Mouse (Mus musculus) midbrain, embryonic 11.5 days (tissue): ENCODE data around the gene Galnt11. TPM values are rescaled to one million over a fixed set of nuclear protein-coding genes. Genes with fewer than 3 reads are reported as not detected.

Source experiments
- ATAC-seq: fragments of 200-750 bp; cut with Nextera tagmentation; 2 replicates; pipeline ENCODE4 v1.8.0; 2017; ENCODE audit warnings: moderate TSS enrichment, moderate library complexity; ENCODE audit not compliant: low FRiP score
- DNase-seq: peaks from one replicate; pipeline ENCODE4 v3.0.0; 2015; ENCODE audit warnings: low spot score; ENCODE audit errors: missing footprints
- H3K27ac ChIP-seq: fragments of 300-500 bp; sonication (generic); 2 replicates; pipeline ENCODE4 v1.5.1; 2014; ENCODE audit warnings: low read depth, low read length
- H3K27me3 ChIP-seq: fragments of 300-500 bp; sonication (generic); 2 replicates; pipeline ENCODE4 v1.6.1; 2014; ENCODE audit warnings: mild to moderate bottlenecking, low read length, moderate library complexity, mixed read lengths; ENCODE audit not compliant: control insufficient read depth, insufficient read depth
- H3K36me3 ChIP-seq: fragments of 300-500 bp; sonication (generic); 2 replicates; pipeline ENCODE4 v1.6.1; 2014; ENCODE audit warnings: mild to moderate bottlenecking, low read length, moderate library complexity, mixed read lengths; ENCODE audit not compliant: control insufficient read depth, insufficient read depth
- H3K4me1 ChIP-seq: fragments of 300-500 bp; sonication (generic); 2 replicates; pipeline ENCODE4 v1.6.1; 2014; ENCODE audit warnings: low read length; ENCODE audit not compliant: control insufficient read depth, insufficient read depth
- H3K4me2 ChIP-seq: fragments of 300-500 bp; sonication (generic); 2 replicates; pipeline ENCODE4 v1.6.1; 2014; ENCODE audit warnings: mild to moderate bottlenecking, moderate library complexity
- H3K4me3 ChIP-seq: fragments of 300-500 bp; sonication (generic); 2 replicates; pipeline ENCODE4 v1.5.1; 2014; ENCODE audit warnings: low read depth, low read length
- H3K9ac ChIP-seq: fragments of 300-500 bp; sonication (generic); 2 replicates; pipeline ENCODE4 v1.6.1; 2014; ENCODE audit warnings: low read length
- H3K9me3 ChIP-seq: fragments of 300-500 bp; sonication (generic); 2 replicates; pipeline ENCODE4 v1.6.1; 2016; ENCODE audit warnings: low read length; ENCODE audit not compliant: control insufficient read depth
- WGBS: fragments of 180-500 bp; shearing (Covaris S2); extraction: QIAGEN DNeasy Blood & Tissue Kit; methylation state at CpG from one replicate; pipeline ENCODE4 v1.1.7; 2014; 5-methylcytosine and 5-hydroxymethylcytosine counted together
- polyA plus RNA-seq: library from polyadenylated mRNA; unstranded; fragments of >200 nt; fragmentation: Nextera tagmentation; extraction: Ambion mirVana; gene quantifications from 2 replicates; pipeline ENCODE4 v1.2.1, GENCODE M21; 2014

The Galnt11 gene
- polyA plus RNA-seq, 1 experiment from 2014 or later, result 40.3 TPM

DNA sequence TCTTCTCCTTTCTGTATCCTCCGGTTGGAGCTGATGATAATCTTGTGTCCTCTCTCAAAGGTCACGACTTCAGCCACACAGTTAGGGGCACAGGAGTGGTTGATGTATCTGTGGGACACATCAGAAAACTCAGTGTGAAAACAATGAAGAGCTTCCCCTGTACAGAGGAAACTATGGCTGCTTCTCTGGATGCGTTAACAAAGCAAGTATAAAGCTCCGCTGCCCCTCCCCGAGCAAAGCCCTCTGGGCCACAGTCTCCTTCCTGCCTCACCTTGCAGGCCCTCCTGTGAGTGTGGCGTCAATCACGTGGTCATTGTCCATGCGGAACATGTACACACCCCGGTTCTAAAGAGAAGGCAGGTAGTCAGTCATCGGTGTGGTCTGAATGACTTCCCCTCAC is 53.9 kb downstream of the Galnt11 start:
- no peak overlapping the region for H3K9ac ChIP-seq
- peaks cover 17% of the 10 kb centered on the region for H3K36me3 ChIP-seq
- no peaks in the 10 kb centered on the region for H3K9me3 ChIP-seq
- H3K4me3 ChIP-seq, result no peak overlapping the region
- DNase-seq, result no peak
- H3K27ac ChIP-seq, result no peak overlapping the region
- no peak overlapping the region for H3K4me2 ChIP-seq
- no peaks in the 10 kb centered on the region for H3K4me1 ChIP-seq
- no peak for ATAC-seq
- 91% methylated on average over 10 of the region's 10 CpGs for WGBS
- H3K27me3 ChIP-seq, result no peaks in the 10 kb centered on the region

DNA sequence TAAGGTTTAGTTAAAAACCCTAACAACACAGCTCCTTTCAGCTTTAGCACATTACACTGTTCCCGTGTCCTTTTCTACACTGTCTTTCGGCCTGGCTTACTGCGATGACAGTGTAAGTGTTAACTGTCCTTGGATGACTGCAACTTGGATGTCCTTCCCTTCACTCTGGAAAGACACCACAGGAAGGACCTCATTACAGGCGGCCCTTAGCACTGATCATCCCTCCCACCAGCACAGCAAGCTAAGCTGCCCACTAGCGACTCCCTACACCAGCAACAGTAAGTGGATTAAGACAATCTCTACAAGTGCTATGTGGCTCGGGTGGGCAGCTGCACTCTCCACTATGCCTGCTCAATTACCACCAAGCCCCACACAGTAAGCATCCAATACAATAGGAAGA is 54.7 kb downstream of the Galnt11 start:
- no peak for ATAC-seq
- DNase-seq, result no peak
- H3K36me3 ChIP-seq, result peaks cover 21% of the 10 kb centered on the region
- WGBS, result 75% methylated on average over 6 of the region's 6 CpGs
- no peak overlapping the region for H3K4me3 ChIP-seq
- no peaks in the 10 kb centered on the region for H3K9me3 ChIP-seq
- H3K27me3 ChIP-seq, result no peaks in the 10 kb centered on the region
- no peak overlapping the region for H3K4me2 ChIP-seq
- no peak overlapping the region for H3K9ac ChIP-seq
- H3K4me1 ChIP-seq, result no peaks in the 10 kb centered on the region
- no peak overlapping the region for H3K27ac ChIP-seq

DNA sequence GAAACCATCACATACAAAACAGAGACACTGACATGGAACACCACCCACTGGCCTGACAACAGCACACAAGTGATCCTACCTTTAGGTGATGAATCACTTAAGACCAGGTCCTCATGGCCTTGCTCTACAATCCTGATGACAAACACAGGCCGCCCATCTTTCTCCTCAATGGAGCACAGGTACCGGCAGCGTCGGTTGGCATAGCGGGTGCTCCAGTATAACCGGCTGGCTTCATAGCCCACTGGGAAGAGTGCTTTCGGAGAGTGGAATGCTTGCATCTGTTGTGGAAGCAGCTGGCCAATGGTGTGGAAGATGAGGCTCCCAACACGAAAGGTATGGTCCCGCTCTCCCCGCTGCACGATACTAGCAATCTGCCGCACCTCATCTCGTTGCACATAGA is 62.3 kb downstream of the Galnt11 start:
- no peak for DNase-seq
- H3K4me3 ChIP-seq, result no peak overlapping the region
- no peaks in the 10 kb centered on the region for H3K27me3 ChIP-seq
- peaks cover 22% of the 10 kb centered on the region for H3K36me3 ChIP-seq
- no peak for ATAC-seq
- no peaks in the 10 kb centered on the region for H3K9me3 ChIP-seq
- H3K4me1 ChIP-seq, result no peaks in the 10 kb centered on the region
- no peak overlapping the region for H3K27ac ChIP-seq
- WGBS, result 96% methylated on average over 13 of the region's 13 CpGs
- no peak overlapping the region for H3K9ac ChIP-seq
- no peak overlapping the region for H3K4me2 ChIP-seq

DNA sequence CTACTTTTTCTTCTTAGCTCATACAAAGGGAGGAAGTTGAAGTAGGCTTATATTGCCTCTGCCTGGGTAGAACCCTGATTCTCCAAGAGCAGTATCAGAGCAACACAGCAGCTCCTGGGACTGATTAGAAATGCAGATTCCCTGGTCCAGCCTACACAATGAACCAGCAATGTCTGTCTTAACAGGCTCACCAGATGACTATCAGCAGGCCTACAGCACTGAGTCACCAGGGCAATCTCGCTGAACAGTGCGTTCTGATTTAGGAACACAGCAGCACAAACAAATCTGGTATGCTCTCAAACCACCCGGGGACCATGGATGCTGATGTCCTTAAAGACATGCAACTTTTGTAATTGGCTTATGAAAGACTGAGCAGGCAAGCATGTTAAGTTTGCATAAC is 75.1 kb downstream of the Galnt11 start:
- peaks cover 18% of the 10 kb centered on the region for H3K36me3 ChIP-seq
- 71% methylated on average over 3 of the region's 3 CpGs for WGBS
- no peaks in the 10 kb centered on the region for H3K27me3 ChIP-seq
- H3K27ac ChIP-seq, result no peak overlapping the region
- no peak overlapping the region for H3K4me2 ChIP-seq
- H3K9me3 ChIP-seq, result no peaks in the 10 kb centered on the region
- H3K4me1 ChIP-seq, result no peaks in the 10 kb centered on the region
- no peak overlapping the region for H3K4me3 ChIP-seq
- H3K9ac ChIP-seq, result no peak overlapping the region
- DNase-seq, result no peak
- ATAC-seq, result peak; percentile 40; the same call in 1 of the 2 replicates

DNA sequence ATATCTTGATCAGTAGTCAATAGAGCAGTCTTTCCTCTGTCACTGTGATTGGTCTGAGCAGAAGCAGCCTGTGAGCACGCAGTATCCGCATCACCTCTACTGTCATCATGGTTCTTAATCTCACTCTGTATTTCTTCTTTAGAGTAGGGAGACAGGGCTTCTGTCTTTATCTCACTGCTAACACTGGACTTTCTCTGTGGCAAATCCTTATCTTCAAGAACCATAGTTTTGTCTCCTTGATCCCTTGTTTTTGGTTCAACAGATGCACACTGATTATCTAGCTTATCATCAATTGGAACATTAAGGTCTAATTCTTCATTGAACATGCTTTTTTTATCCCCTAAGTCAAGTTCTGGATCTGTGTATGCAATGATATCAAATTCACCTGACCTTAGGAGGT is 88.5 kb downstream of the Galnt11 start:
- H3K4me2 ChIP-seq, result no peak overlapping the region
- no peak overlapping the region for H3K9ac ChIP-seq
- H3K27me3 ChIP-seq, result no peaks in the 10 kb centered on the region
- H3K9me3 ChIP-seq, result no peaks in the 10 kb centered on the region
- H3K4me3 ChIP-seq, result no peak overlapping the region
- H3K4me1 ChIP-seq, result no peaks in the 10 kb centered on the region
- peaks cover 23% of the 10 kb centered on the region for H3K36me3 ChIP-seq
- DNase-seq, result no peak
- no peak for ATAC-seq
- WGBS, result 95% methylated on average over 2 of the region's 2 CpGs
- no peak overlapping the region for H3K27ac ChIP-seq

DNA sequence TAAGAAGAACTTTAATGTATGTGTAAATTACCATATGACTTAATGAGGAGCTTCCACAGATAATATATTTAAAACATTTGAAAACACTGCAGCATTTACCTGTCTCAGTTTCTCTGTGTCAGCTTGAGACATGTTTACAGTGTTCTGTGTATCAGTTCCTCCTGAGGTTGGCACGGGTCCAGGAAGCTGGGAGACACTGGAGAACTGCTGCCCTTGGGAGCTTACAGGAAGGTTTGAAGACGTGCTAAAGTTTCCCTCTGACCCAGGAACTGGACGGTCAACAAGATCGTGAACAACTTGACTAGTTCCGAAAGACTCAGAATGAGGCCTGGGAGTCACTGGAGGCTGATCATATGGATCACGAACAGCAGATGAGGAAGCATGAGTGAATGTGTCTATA is 92.2 kb downstream of the Galnt11 start:
- no peaks in the 10 kb centered on the region for H3K9me3 ChIP-seq
- ATAC-seq (no peak), DNase-seq (no peak)
- H3K27me3 ChIP-seq, result no peaks in the 10 kb centered on the region
- no peaks in the 10 kb centered on the region for H3K4me1 ChIP-seq
- 92% methylated on average over 6 of the region's 6 CpGs for WGBS
- H3K9ac ChIP-seq, result no peak overlapping the region
- H3K4me3 ChIP-seq, result no peak overlapping the region
- H3K27ac ChIP-seq, result no peak overlapping the region
- no peak overlapping the region for H3K4me2 ChIP-seq
- H3K36me3 ChIP-seq, result peaks cover 29% of the 10 kb centered on the region

Other genes with a start within 250 kb of the Galnt11 start
- gene Prkag2, start 121.3 kb upstream of the Galnt11 start, polyA plus RNA-seq, result 59.8 and 62.1 TPM in 2 replicates
- not detected in 2 replicates for gene Galntl5, start 40.4 kb upstream of the Galnt11 start, polyA plus RNA-seq
- not detected in 2 replicates for gene E130116L18Rik, start 1.2 kb downstream of the Galnt11 start, polyA plus RNA-seq